Mouse (Mus musculus) liver, embryonic 12.5 days (tissue): Measurements from ENCODE around the gene Lhx1. TPM values are rescaled to one million over a fixed set of nuclear protein-coding genes. Genes with fewer than 3 reads are reported as not detected.

Experiments
- ATAC-seq: fragments of 200-750 bp; cut with Nextera tagmentation; 2 replicates; pipeline ENCODE4 v1.8.0; 2017; ENCODE audit warnings: moderate number of reproducible peaks, mild to moderate bottlenecking, moderate library complexity
- H3K27ac ChIP-seq: fragments of 300-500 bp; sonication (generic); 2 replicates; pipeline ENCODE4 v1.5.1; 2016; ENCODE audit warnings: mild to moderate bottlenecking
- H3K27me3 ChIP-seq: fragments of 300-500 bp; sonication (generic); replicated peaks from 2 replicates; pipeline ENCODE4 v1.6.1; 2016; ENCODE audit warnings: mild to moderate bottlenecking, moderate library complexity
- H3K36me3 ChIP-seq: fragments of 300-500 bp; sonication (generic); 2 replicates; pipeline ENCODE4 v1.6.1; 2016; ENCODE audit warnings: mild to moderate bottlenecking, moderate library complexity
- H3K4me1 ChIP-seq: fragments of 300-500 bp; sonication (generic); 2 replicates; pipeline ENCODE4 v1.6.1; 2016
- H3K4me2 ChIP-seq: fragments of 300-500 bp; sonication (generic); 2 replicates; pipeline ENCODE4 v1.6.1; 2016; ENCODE audit warnings: mild to moderate bottlenecking, moderate library complexity
- H3K4me3 ChIP-seq: fragments of 300-500 bp; sonication (generic); 2 replicates; pipeline ENCODE4 v1.5.1; 2016; ENCODE audit warnings: mild to moderate bottlenecking, moderate library complexity
- H3K9ac ChIP-seq: fragments of 300-500 bp; sonication (generic); 2 replicates; pipeline ENCODE4 v1.6.1; 2016; ENCODE audit warnings: mild to moderate bottlenecking, moderate library complexity
- H3K9me3 ChIP-seq: fragments of 300-500 bp; sonication (generic); replicated peaks from 2 replicates; pipeline ENCODE4 v1.6.1; 2016; ENCODE audit warnings: mild to moderate bottlenecking, moderate library complexity
- WGBS: fragments of 180-500 bp; shearing (Covaris S2); methylation state at CpG from one replicate; pipeline ENCODE4 v1.1.7; 2016; ENCODE audit not compliant: insufficient replicate concordance; 5-methylcytosine and 5-hydroxymethylcytosine counted together
- polyA plus RNA-seq: library from polyadenylated mRNA; unstranded; fragments of >200 nt; fragmentation: Nextera tagmentation; extraction: Ambion mirVana; gene quantifications from 2 replicates; pipeline ENCODE4 v1.2.1, GENCODE M21; 2016

Gene Lhx1
- polyA plus RNA-seq, 1 experiment from 2014 or later, result not detected

DNA sequence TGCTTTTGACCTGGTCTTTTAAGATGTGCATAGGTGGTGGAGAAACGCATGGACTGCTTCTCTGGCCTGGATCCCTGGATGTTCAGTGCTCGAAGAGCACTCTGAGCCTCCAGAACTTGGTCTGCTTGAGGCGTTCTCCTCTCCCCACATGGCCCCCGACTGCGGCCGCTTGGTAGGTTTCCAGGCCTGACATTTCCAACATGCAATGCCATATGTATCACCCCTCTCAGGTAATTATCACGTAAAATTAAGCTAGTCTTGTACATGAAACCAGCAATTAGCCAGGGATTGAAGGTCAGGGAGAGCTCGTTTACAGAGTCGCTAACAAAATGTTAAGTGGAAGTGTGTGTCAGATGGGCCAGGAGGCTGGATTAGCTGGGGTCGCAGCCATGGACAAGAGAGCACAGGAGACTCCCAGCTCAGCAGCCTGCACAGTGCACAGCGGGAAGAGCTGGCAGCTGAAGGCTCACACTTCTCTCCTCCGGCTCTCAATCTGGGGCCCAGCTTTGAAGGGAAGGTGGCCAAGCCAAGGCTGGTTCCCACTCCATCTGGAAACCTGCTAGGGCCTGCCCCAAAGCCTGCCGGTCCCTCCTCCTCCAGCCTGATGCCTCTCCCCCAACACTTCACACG is 28.6 kb upstream of the Lhx1 start:
- no peak overlapping the region for H3K4me2 ChIP-seq
- no peaks in the 10 kb centered on the region for H3K4me1 ChIP-seq
- H3K27me3 ChIP-seq, result peaks cover 43% of the 10 kb centered on the region
- no peak overlapping the region for H3K4me3 ChIP-seq
- no peak overlapping the region for H3K9ac ChIP-seq
- H3K27ac ChIP-seq, result no peak overlapping the region
- 72% methylated on average over 14 of the region's 14 CpGs for WGBS
- H3K36me3 ChIP-seq, result no peaks in the 10 kb centered on the region
- no peak for ATAC-seq
- H3K9me3 ChIP-seq, result no peaks in the 10 kb centered on the region

- no peak overlapping the region for H3K9ac ChIP-seq
- peaks cover 63% of the 10 kb centered on the region for H3K27me3 ChIP-seq
- no peaks in the 10 kb centered on the region for H3K4me1 ChIP-seq
- no peaks in the 10 kb centered on the region for H3K9me3 ChIP-seq
- no peak overlapping the region for H3K4me2 ChIP-seq
- no peak overlapping the region for H3K27ac ChIP-seq
- no peak overlapping the region for H3K4me3 ChIP-seq
- 76% methylated on average over 4 of the region's 4 CpGs for WGBS
- no peak for ATAC-seq
- H3K36me3 ChIP-seq, result no peaks in the 10 kb centered on the region
Measured at GRCm38 (mm10) chr11:84551296-84551695, 26.0 kb upstream of the Lhx1 start.

DNA sequence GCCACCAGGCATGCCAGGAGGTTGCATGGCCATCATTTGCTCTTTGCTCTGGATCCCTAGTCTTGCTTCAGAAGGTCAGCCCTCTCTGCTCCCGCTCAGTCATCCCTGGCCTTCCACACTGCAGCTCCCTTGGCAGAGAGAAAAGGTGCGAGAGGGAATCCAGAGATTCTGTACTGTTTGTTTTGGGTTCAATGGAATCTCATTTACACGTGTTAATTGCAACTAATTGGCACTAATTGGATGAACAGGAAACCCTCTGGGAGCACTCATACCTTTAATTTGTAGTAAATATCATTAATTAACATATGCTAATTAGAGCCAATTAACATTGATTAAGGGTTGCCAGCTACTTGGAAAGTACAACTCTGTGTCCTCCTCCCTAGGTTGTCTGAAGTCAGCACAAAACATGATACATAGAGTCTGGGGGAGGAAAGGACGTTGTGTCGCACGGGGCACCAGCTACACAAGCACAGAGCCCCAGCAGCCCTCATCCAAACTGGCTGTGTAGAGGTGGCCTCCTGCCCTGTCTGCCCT is 24.0 kb upstream of the Lhx1 start:
- ATAC-seq, result no peak
- Histone ChIP-seq H3K4me2 (no peak overlapping the region), H3K27me3 (peaks cover 66% of the 10 kb centered on the region), H3K27ac (no peak overlapping the region), H3K36me3 (no peaks in the 10 kb centered on the region), H3K9me3 (no peaks in the 10 kb centered on the region), H3K4me3 (no peak overlapping the region), H3K4me1 (no peaks in the 10 kb centered on the region), H3K9ac (no peak overlapping the region)
- WGBS, result 41% methylated on average over 6 of the region's 6 CpGs

GRCm38 (mm10) chr11:84548293-84548692 is 23.0 kb upstream of the Lhx1 start:
- Histone ChIP-seq H3K9me3 (no peaks in the 10 kb centered on the region), H3K9ac (no peak overlapping the region), H3K36me3 (no peaks in the 10 kb centered on the region), H3K4me3 (no peak overlapping the region), H3K27me3 (peaks cover 71% of the 10 kb centered on the region), H3K27ac (no peak overlapping the region), H3K4me1 (no peaks in the 10 kb centered on the region), H3K4me2 (no peak overlapping the region)
- WGBS, result 38% methylated on average over 2 of the region's 2 CpGs
- ATAC-seq, result no peak

DNA sequence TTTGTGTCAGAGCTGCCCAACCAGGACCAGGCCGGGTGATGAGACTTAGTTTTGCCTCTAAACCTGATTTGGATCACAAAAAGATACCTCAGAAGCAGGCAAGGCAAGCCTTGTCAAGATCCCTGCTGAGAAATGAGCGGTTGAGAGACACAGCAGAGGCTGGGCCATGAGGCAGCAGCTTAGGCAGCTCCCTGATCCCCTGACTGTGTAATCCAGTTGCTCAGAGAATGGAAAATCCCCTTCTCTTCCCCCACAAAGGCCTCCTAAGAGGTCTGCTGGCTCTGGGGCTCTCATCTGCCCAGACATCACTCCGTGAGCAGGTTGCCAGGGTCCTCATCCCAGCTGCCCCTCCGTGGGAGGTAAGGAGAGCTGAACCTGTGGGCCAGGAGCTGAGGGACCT is 14.6 kb upstream of the Lhx1 start:
- ATAC-seq, result no peak
- Histone ChIP-seq H3K4me1 (no peaks in the 10 kb centered on the region), H3K27ac (no peak overlapping the region), H3K4me3 (no peak overlapping the region), H3K36me3 (no peaks in the 10 kb centered on the region), H3K27me3 (peaks cover 77% of the 10 kb centered on the region), H3K9ac (no peak overlapping the region), H3K4me2 (no peak overlapping the region), H3K9me3 (no peaks in the 10 kb centered on the region)
- 17% methylated on average over 4 of the region's 4 CpGs for WGBS

DNA sequence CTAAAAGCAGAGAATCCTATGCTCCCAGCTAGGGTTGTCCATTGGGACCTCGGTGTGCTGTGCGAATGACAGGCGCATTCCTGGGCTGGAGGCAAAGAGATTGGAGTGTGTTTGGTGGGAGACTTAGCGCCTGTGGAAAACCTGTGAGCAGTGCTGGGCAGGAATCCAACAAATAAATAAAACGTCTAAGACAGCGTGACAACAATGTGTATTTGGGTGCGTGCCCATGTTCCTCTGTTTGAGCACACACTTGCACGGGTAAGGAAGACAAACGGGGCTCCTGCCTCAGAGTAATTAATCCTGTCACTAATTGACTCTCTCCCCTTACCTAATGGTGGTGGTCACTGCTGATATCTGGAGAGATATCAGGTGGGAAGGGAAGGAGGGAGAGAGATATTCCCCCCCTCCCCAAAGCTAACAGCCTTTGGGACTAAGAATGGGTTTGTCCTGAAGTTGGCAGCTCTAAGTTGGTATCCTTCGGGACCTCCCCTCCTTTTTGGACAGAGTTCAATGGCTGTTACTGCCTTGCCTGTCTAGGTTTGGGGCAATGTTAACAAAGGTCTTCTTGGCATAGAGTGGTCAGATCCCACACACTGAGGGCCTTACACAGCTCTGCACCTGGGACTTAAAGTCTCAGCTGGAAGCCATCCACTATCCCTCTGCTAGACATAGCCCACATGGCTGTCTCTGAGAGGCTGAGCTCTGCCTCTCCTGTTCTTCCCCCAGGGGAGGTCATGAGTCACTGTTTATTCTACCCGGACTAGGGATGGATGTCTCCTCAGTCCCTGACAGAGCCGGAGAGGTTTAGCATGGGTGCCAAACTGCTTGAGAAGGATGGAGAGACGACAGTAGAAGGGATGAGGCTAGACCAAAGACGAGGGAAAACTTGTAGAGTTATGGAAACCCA is 4.7 kb upstream of the Lhx1 start:
- no peaks in the 10 kb centered on the region for H3K9me3 ChIP-seq
- H3K9ac ChIP-seq, result no peak overlapping the region
- no peak overlapping the region for H3K4me2 ChIP-seq
- 11% methylated on average over 14 of the region's 14 CpGs for WGBS
- peaks cover 6% of the 10 kb centered on the region; the same call in 1 of the 2 replicates for H3K4me1 ChIP-seq
- H3K4me3 ChIP-seq, result no peak overlapping the region
- no peak for ATAC-seq
- H3K36me3 ChIP-seq, result no peaks in the 10 kb centered on the region
- peaks cover 100% of the 10 kb centered on the region for H3K27me3 ChIP-seq
- H3K27ac ChIP-seq, result no peak overlapping the region

DNA sequence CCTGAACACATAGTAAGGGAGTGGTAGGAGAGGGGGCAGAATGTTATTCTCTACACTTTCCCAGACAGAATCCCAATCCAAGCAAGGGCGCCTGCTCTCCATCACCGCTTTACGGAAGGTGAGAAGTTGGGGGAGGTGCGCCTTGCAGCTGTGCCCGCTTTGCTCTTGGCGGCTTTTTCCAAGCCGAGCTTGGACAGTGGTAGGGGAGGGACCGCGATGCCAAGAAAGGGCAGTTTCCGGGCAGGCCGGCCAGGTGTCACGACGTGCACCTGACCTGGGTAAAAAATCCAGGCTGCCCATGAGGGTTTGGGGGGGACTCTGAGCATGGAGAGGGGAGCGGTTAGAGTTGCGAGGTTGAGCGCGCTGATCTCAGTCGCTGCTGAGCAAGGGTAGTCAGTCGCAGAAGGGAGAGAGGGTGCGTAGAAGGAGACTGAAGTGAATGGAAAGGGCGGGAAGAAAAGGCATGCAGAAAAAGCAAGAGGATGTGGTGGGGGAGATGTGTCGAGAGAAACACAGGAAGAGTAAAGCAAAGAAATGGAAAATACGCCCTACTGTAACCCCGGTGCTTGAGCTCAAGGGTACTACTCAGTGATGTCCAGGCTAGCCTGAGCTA is 3.9 kb upstream of the Lhx1 start:
- Histone ChIP-seq H3K9me3 (no peaks in the 10 kb centered on the region), H3K27me3 (peaks cover 100% of the 10 kb centered on the region), H3K4me1 (peaks cover 11% of the 10 kb centered on the region), H3K9ac (no peak overlapping the region), H3K4me2 (no peak overlapping the region), H3K36me3 (no peaks in the 10 kb centered on the region), H3K4me3 (no peak overlapping the region), H3K27ac (no peak overlapping the region)
- 4% methylated on average over 24 of the region's 24 CpGs for WGBS
- no peak for ATAC-seq

GRCm38 (mm10) chr11:84526976-84527860 is 1.9 kb upstream of the Lhx1 start:
- WGBS, result 4% methylated on average over 29 of the region's 29 CpGs
- Histone ChIP-seq H3K27ac (no peak overlapping the region), H3K9ac (no peak overlapping the region), H3K36me3 (no peaks in the 10 kb centered on the region), H3K4me1 (peaks cover 15% of the 10 kb centered on the region), H3K9me3 (no peaks in the 10 kb centered on the region), H3K4me2 (no peak overlapping the region), H3K27me3 (peaks cover 100% of the 10 kb centered on the region), H3K4me3 (no peak overlapping the region)
- ATAC-seq, result no peak

GRCm38 (mm10) chr11:84526451-84526850 is 1.1 kb upstream of the Lhx1 start:
- H3K27me3 ChIP-seq, result peaks cover 100% of the 10 kb centered on the region
- WGBS, result 1% methylated on average over 10 of the region's 10 CpGs
- H3K4me3 ChIP-seq, result peak overlapping the region; percentile 51
- peaks cover 15% of the 10 kb centered on the region for H3K4me1 ChIP-seq
- no peak for ATAC-seq
- no peaks in the 10 kb centered on the region for H3K9me3 ChIP-seq
- H3K9ac ChIP-seq, result no peak overlapping the region
- no peaks in the 10 kb centered on the region for H3K36me3 ChIP-seq
- peak overlapping the region; percentile 67; the same call in 1 of the 2 replicates for H3K4me2 ChIP-seq
- H3K27ac ChIP-seq, result no peak overlapping the region

GRCm38 (mm10) chr11:84524511-84525270 is 644 bp downstream of the Lhx1 start:
- no peak for ATAC-seq
- Histone ChIP-seq H3K4me1 (peaks cover 15% of the 10 kb centered on the region), H3K4me2 (peak overlapping the region; percentile 67), H3K4me3 (peak overlapping the region; percentile 51), H3K27ac (no peak overlapping the region), H3K9me3 (no peaks in the 10 kb centered on the region), H3K9ac (no peak overlapping the region), H3K27me3 (peaks cover 100% of the 10 kb centered on the region), H3K36me3 (no peaks in the 10 kb centered on the region)
- 1% methylated on average over 48 of the region's 48 CpGs for WGBS
